Mouse (Mus musculus) hematopoietic stem cell, adult 5-6 weeks (primary cell): ENCODE results near the gene Lgals4. TPM values are rescaled to one million over a fixed set of nuclear protein-coding genes. Genes with fewer than 3 reads are reported as not detected.
A peak's percentile ranks its signal among the peaks of the same experiment; 100 is the strongest.

Source experiments
- ATAC-seq, 2 experiments: fragments of 125-278 bp in 1 of 2; replicated peaks in 1 of 2; 2 replicates each; pipeline ENCODE4 v1.8.0; 2016 to 2017; ENCODE audit warnings: inconsistent platforms in 2 of 2, mild to moderate bottlenecking in 2 of 2, moderate number of reproducible peaks in 2 of 2, low read depth in 1 of 2, moderate TSS enrichment in 1 of 2; ENCODE audit not compliant: low FRiP score in 2 of 2, poor library complexity in 2 of 2, severe bottlenecking in 2 of 2, insufficient read depth in 1 of 2, low TSS enrichment in 1 of 2
- total RNA-seq: library from RNA; stranded (forward); fragments of 172-1452, 232-1000 nt; gene quantifications from 2 replicates; pipeline ENCODE4 v1.2.3, GENCODE M21; 2017

Gene Lgals4
- total RNA-seq, 1 experiment from 2014 or later: 16.8 TPM

- no peak for ATAC-seq
Observed at GRCm38 (mm10) chr7:28817957-28818356, 15.7 kb upstream of the Lgals4 start.

- ATAC-seq: no peak
Observed at GRCm38 (mm10) chr7:28818436-28818835, 15.2 kb upstream of the Lgals4 start.

- ATAC-seq: no peak
Observed at GRCm38 (mm10) chr7:28818861-28819452, 14.7 kb upstream of the Lgals4 start.

GRCm38 (mm10) chr7:28819571-28819970 lies 14.1 kb upstream of the Lgals4 start:
- no peak for ATAC-seq

GRCm38 (mm10) chr7:28820358-28821260 lies 13.0 kb upstream of the Lgals4 start:
- no peak for ATAC-seq

GRCm38 (mm10) chr7:28821261-28821831 lies 12.3 kb upstream of the Lgals4 start:
- no peak for ATAC-seq

GRCm38 (mm10) chr7:28822556-28822955 lies 11.1 kb upstream of the Lgals4 start:
- ATAC-seq: no peak

- ATAC-seq: no peak
Observed at GRCm38 (mm10) chr7:28822993-28823903, 10.4 kb upstream of the Lgals4 start.

- no peak for ATAC-seq
Observed at GRCm38 (mm10) chr7:28823932-28824331, 9.7 kb upstream of the Lgals4 start.

GRCm38 (mm10) chr7:28824941-28825685 lies 8.5 kb upstream of the Lgals4 start, which contains the start of gene Ech1:
Ech1 (plus strand) TSS chr7:28825217.
- ATAC-seq: peak; percentile 94

- 0 out of 4 replicates have a peak, but pooled peaks of 1 of the 2 experiments have one; percentile 9 for ATAC-seq
Observed at GRCm38 (mm10) chr7:28825686-28826401, 7.8 kb upstream of the Lgals4 start.

GRCm38 (mm10) chr7:28826402-28826772 lies 7.3 kb upstream of the Lgals4 start:
- ATAC-seq: no peak

GRCm38 (mm10) chr7:28827338-28827737 lies 6.3 kb upstream of the Lgals4 start:
- ATAC-seq: no peak

GRCm38 (mm10) chr7:28829821-28830220 lies 3.8 kb upstream of the Lgals4 start:
- ATAC-seq: no peak

GRCm38 (mm10) chr7:28830981-28831380 lies 2.7 kb upstream of the Lgals4 start:
- ATAC-seq: no peak

- ATAC-seq: peak; percentile 4 to 14; a peak in 1 of 4 replicates
Observed at GRCm38 (mm10) chr7:28831411-28832125, 2.1 kb upstream of the Lgals4 start.
